Mouse (Mus musculus) G1E (cell line): ENCODE measurements around the gene Ddah1.

Experiments used
- CTCF ChIP-seq: IDR thresholded peaks from 2 replicates; pipeline ENCODE4 v1.5.1; 2012; ENCODE audit warnings: low read depth, low read length, inconsistent platforms, mixed read lengths
- GATA1 ChIP-seq: IDR thresholded peaks from 2 replicates; pipeline ENCODE4 v1.6.1; 2012; ENCODE audit warnings: borderline replicate concordance, low read length, inconsistent platforms, mixed read lengths
- GATA2 ChIP-seq: IDR thresholded peaks from 2 replicates; pipeline ENCODE4 v1.6.1; 2012; ENCODE audit warnings: low read depth, low read length, inconsistent platforms, borderline replicate concordance
- POLR2AphosphoS5 ChIP-seq: IDR thresholded peaks from 2 replicates; pipeline ENCODE4 v1.6.1; 2012; ENCODE audit warnings: low read depth, low read length, inconsistent platforms; ENCODE audit not compliant: insufficient replicate concordance
- TAL1 ChIP-seq: conservative IDR thresholded peaks from 2 replicates; pipeline ENCODE4 v1.6.1; 2012; ENCODE audit warnings: low read depth, low read length, inconsistent platforms, mixed read lengths

DNA sequence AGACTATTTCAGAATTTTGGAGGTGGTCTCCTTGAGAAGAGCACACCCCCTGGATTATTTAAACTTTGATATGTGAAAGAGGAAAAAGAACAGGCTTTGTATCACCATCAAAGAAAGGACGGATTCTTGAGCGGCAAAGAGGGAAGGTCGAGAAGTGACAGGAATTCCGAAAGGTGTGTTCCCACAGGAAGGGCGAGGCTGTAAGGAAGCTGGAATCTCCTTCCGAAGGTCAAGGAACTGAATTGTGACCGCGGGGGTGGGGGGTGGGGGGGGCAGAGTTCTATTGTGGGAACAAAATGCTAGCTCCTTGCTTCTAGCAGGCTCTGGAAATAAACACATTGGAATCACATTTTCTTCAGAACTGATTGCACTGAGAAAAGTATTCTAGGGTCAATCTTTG is 1.3 kb upstream of the Ddah1 start:
- TF ChIP-seq CTCF (no peak), TAL1 (no peak), GATA2 (no peak), GATA1 (no peak), POLR2AphosphoS5 (no peak)
